Mouse (Mus musculus) ES-CJ7 (cell line): ENCODE results near the gene Mageh1.
"Not testable (repeated sequence)": the region's sequence is repeated elsewhere in the genome, so short reads cannot be mapped to it uniquely, and the experiment has no call there.

ENCODE experiments used
- DNase-seq: peaks from one replicate; pipeline ENCODE4 v3.0.0; 2011; ENCODE audit warnings: low read depth, low spot score

Mageh1 gene

GRCm38 (mm10) chrX:153037087-153037971 lies at the start of gene Mageh1:
Mageh1 (minus strand) TSS chrX:153037575.
- peak; percentile 93 for DNase-seq

GRCm38 (mm10) chrX:153037972-153038744 lies 783 bp upstream of the Mageh1 start:
- DNase-seq: not testable (repeated sequence)

GRCm38 (mm10) chrX:153031547-153031946 lies 5.8 kb downstream of the Mageh1 start:
- not testable (repeated sequence) for DNase-seq

- DNase-seq: not testable (repeated sequence)
These were observed 11.7 kb downstream of the Mageh1 start for GRCm38 (mm10) chrX:153025709-153026108.

- not testable (repeated sequence) for DNase-seq
These were observed 12.1 kb downstream of the Mageh1 start for GRCm38 (mm10) chrX:153025255-153025654.

GRCm38 (mm10) chrX:153007685-153008047 lies 29.7 kb downstream of the Mageh1 start:
- DNase-seq: no peak

GRCm38 (mm10) chrX:153007021-153007684 lies 30.2 kb downstream of the Mageh1 start:
- peak; percentile 59 for DNase-seq

GRCm38 (mm10) chrX:153006387-153006841 lies 31.0 kb downstream of the Mageh1 start, which contains the start of gene Usp51:
Usp51 (plus strand) TSS chrX:153006469.
- DNase-seq: peak; percentile 25

- not testable (repeated sequence) for DNase-seq
These were observed 41.3 kb downstream of the Mageh1 start for GRCm38 (mm10) chrX:152996105-152996504.

GRCm38 (mm10) chrX:152989852-152990251 lies 47.5 kb downstream of the Mageh1 start:
- not testable (repeated sequence) for DNase-seq
